Mouse (Mus musculus): ENCODE results near the gene Ass1. TPM values are rescaled to one million over a fixed set of nuclear protein-coding genes. Genes with fewer than 3 reads are reported as not detected.

Ass1 gene
- total RNA-seq, 2 experiments from 2014 or later = 27.5 to 27.7 TPM

GRCm38 (mm10) chr2:31448756-31449440 is 21.1 kb upstream of the Ass1 start:
- no peak for TF ChIP-seq CTCF (conservative IDR thresholded peaks at IDR 0.05)
- no peak for DNase-seq (ENCODE audit: low spot score in 2 of 2)
- peak overlapping the region; percentile 75 for H3K27ac ChIP-seq

DNA sequence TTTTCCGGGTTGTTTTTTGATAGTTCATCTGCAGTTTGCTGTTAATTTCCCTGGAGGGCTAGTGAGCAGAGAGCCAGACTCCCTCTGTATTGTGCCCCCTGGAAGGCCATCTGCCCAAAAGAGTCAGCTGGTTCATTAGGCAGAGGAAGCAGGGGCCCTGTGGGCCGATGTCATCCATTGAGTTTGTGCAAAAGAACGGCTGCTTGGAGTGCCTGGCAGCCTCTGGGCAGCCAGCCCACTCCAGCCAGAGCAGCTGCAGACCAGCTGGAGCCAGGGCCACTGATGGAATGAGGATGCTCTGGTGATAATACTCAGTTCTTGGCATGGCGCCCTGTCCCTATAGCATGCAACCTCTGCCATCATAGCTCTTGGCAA is 20.6 kb upstream of the Ass1 start:
- Histone ChIP-seq H3K27ac (peak overlapping the region; percentile 75; the same call in 1 of the 2 replicates), H3K4me3 (no peak overlapping the region)
- peak; percentile 29 to 72 for DNase-seq (ENCODE audit: low spot score in 2 of 2)
- TF ChIP-seq CTCF (conservative IDR thresholded peaks at IDR 0.05) = no peak

More at GRCm38 (mm10) chr2:31448756-31449440, 21.1 kb upstream of the Ass1 start:
- H3K4me3 ChIP-seq = no peak overlapping the region

GRCm38 (mm10) chr2:31449902-31450301 is 20.1 kb upstream of the Ass1 start:
- Histone ChIP-seq H3K27ac (no peak overlapping the region), H3K4me3 (no peak overlapping the region)
- DNase-seq (ENCODE audit: low spot score in 2 of 2) = no peak
- TF ChIP-seq CTCF (conservative IDR thresholded peaks at IDR 0.05) = no peak

GRCm38 (mm10) chr2:31450661-31451060 is 19.3 kb upstream of the Ass1 start:
- Histone ChIP-seq H3K27ac (no peak overlapping the region), H3K4me3 (no peak overlapping the region)
- DNase-seq (ENCODE audit: low spot score in 2 of 2) = no peak
- no peak for TF ChIP-seq CTCF (conservative IDR thresholded peaks at IDR 0.05)

DNA sequence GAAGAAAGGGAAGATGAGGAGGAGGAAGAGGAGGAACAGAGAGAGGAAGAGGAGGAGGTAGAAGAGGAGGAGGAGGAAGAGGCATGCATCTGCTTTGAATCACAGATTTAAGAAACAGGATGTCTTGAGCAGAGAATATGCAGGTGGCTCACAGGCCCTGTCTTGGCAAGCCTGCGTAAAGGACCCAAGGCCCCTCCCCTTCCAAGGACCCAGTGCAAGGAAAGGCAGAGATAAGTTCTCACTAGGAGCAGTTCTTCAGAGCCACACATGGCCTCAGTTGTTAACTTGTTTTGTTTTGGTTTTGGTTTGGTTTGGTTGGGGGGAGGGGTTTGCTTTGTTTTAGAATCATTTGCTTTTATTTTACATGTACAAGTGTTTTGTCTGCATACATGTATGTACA is 18.5 kb upstream of the Ass1 start:
- TF ChIP-seq CTCF (conservative IDR thresholded peaks at IDR 0.05) = no peak
- H3K4me3 ChIP-seq = no peak overlapping the region
- H3K27ac ChIP-seq = no peak overlapping the region
- no peak for DNase-seq (ENCODE audit: low spot score in 2 of 2)

GRCm38 (mm10) chr2:31453011-31453410 is 17.0 kb upstream of the Ass1 start:
- no peak for TF ChIP-seq CTCF (conservative IDR thresholded peaks at IDR 0.05)
- DNase-seq (ENCODE audit: low spot score in 2 of 2) = no peak
- H3K27ac ChIP-seq = no peak overlapping the region
- H3K4me3 ChIP-seq = no peak overlapping the region

GRCm38 (mm10) chr2:31453559-31454177 is 16.3 kb upstream of the Ass1 start:
- TF ChIP-seq CTCF (conservative IDR thresholded peaks at IDR 0.05) = no peak
- Histone ChIP-seq H3K4me3 (no peak overlapping the region), H3K27ac (no peak overlapping the region)
- DNase-seq (ENCODE audit: low spot score in 2 of 2) = no peak

DNA sequence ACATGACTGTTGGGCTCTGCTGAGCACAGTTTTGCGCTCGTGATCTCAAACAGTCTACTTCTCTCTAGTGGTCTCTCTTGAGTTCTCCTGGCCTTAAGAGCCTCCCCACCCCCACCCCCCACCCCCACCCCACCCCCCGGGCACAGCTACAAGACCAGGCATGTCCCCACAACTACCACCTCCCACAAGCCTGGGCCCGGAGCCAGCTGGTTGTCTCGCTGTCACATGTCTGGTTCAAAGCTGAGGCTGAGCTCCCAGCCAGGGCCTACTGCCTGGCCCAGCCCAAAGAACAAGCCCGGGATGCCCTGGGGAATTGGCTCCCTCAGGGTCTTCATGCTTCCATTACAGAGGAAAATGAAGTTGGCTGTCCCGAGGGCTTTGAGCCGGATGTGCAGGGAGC is 15.7 kb upstream of the Ass1 start:
- peak; percentile 33 to 51 for DNase-seq (ENCODE audit: low spot score in 2 of 2)
- TF ChIP-seq CTCF (conservative IDR thresholded peaks at IDR 0.05) = no peak
- no peak overlapping the region for H3K27ac ChIP-seq
- H3K4me3 ChIP-seq = no peak overlapping the region

GRCm38 (mm10) chr2:31455418-31455817 is 14.6 kb upstream of the Ass1 start:
- no peak for DNase-seq (ENCODE audit: low spot score in 2 of 2)
- Histone ChIP-seq H3K27ac (no peak overlapping the region), H3K4me3 (no peak overlapping the region)
- TF ChIP-seq CTCF (conservative IDR thresholded peaks at IDR 0.05) = no peak

DNA sequence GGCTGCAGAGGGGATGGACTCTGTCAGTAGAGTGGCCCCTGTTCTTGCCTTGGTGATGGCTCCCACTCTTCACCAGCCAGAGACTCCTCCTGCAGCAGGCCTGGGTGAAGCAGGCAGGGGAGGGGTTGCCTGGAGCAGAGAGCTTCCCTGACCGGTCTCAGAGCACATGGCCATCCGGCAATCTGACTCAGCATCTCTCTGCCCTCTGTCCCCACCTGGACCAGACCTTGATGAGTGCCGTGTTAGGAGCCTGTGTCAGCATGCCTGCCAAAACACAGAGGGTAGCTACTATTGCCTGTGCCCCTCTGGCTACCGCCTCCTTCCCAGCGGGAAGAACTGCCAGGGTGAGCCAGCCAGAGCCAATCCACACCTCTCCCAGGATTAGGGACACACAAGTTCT is 11.5 kb upstream of the Ass1 start:
- no peak for TF ChIP-seq CTCF (conservative IDR thresholded peaks at IDR 0.05)
- no peak for DNase-seq (ENCODE audit: low spot score in 2 of 2)
- no peak overlapping the region for H3K27ac ChIP-seq
- H3K4me3 ChIP-seq = no peak overlapping the region

- no peak overlapping the region for H3K4me3 ChIP-seq
- H3K27ac ChIP-seq = no peak overlapping the region
- no peak for DNase-seq (ENCODE audit: low spot score in 2 of 2)
- no peak for TF ChIP-seq CTCF (conservative IDR thresholded peaks at IDR 0.05)
Observed at GRCm38 (mm10) chr2:31458989-31459936, 10.7 kb upstream of the Ass1 start.

DNA sequence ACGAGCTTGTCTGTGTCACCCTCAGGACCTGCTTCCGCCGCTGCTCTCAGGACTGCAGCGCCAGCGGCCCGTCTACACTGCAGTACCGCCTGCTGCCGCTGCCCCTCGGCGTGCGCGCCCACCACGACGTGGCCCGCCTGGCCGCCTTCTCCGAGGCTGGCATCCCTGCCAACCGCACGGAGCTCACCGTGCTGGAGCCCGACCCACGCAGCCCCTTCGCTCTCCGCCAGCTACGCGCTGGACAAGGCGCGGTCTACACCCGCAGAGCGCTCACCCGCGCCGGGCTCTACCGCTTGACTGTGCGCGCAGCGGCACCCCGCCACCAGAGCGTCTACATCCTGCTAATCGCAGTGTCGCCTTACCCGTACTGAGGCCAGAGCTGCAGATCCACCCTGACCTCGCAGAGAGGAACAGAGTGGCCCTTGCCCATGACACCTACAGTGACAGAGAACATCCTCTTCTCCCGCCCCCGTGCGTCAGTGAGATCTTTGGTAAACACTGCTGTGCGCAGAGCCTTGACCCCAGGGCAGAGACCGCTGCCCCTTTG is 9.9 kb upstream of the Ass1 start:
- Histone ChIP-seq H3K27ac (no peak overlapping the region), H3K4me3 (peak overlapping the region; percentile 41)
- no peak for DNase-seq (ENCODE audit: low spot score in 2 of 2)
- TF ChIP-seq CTCF (conservative IDR thresholded peaks at IDR 0.05) = peak; percentile 80

GRCm38 (mm10) chr2:31460920-31461319 is 9.1 kb upstream of the Ass1 start:
- no peak for TF ChIP-seq CTCF (conservative IDR thresholded peaks at IDR 0.05)
- H3K4me3 ChIP-seq = no peak overlapping the region
- no peak for DNase-seq (ENCODE audit: low spot score in 2 of 2)
- H3K27ac ChIP-seq = no peak overlapping the region
